Mouse (Mus musculus): ENCODE results near the gene Klhl29.

Gene Klhl29

GRCm38 (mm10) chr12:5252569-5252968, 122.9 kb downstream of the Klhl29 start:
- no peak for DNase-seq

- no peak for DNase-seq
Observed at GRCm38 (mm10) chr12:5250042-5250441, 125.4 kb downstream of the Klhl29 start.

- DNase-seq = no peak
Observed at GRCm38 (mm10) chr12:5249068-5249467, 126.4 kb downstream of the Klhl29 start.

GRCm38 (mm10) chr12:5247505-5247904, 128.0 kb downstream of the Klhl29 start:
- DNase-seq = no peak

- no peak for DNase-seq
Observed at GRCm38 (mm10) chr12:5246721-5247341, 128.7 kb downstream of the Klhl29 start.

- DNase-seq = no peak
Observed at GRCm38 (mm10) chr12:5246193-5246621, 129.3 kb downstream of the Klhl29 start.

- no peak for DNase-seq
Observed at GRCm38 (mm10) chr12:5245207-5245597, 130.3 kb downstream of the Klhl29 start.

- DNase-seq = no peak
Observed at GRCm38 (mm10) chr12:5244431-5245206, 130.9 kb downstream of the Klhl29 start.

- no peak for DNase-seq
Observed at GRCm38 (mm10) chr12:5243867-5244266, 131.6 kb downstream of the Klhl29 start.

GRCm38 (mm10) chr12:5243449-5243848, 132.0 kb downstream of the Klhl29 start:
- DNase-seq = no peak

- no peak for DNase-seq
Observed at GRCm38 (mm10) chr12:5242551-5243330, 132.7 kb downstream of the Klhl29 start.

- DNase-seq = no peak
Observed at GRCm38 (mm10) chr12:5239451-5240245, 135.8 kb downstream of the Klhl29 start.

GRCm38 (mm10) chr12:5237078-5237477, 138.4 kb downstream of the Klhl29 start:
- DNase-seq = peak in 1 of 2 experiments; percentile 14

GRCm38 (mm10) chr12:5235596-5235995, 139.9 kb downstream of the Klhl29 start:
- DNase-seq = no peak

GRCm38 (mm10) chr12:5230504-5230903, 145.0 kb downstream of the Klhl29 start:
- no peak for DNase-seq

GRCm38 (mm10) chr12:5226676-5227654, 148.5 kb downstream of the Klhl29 start:
- no peak for DNase-seq

- no peak for DNase-seq
Observed at GRCm38 (mm10) chr12:5223595-5223994, 151.9 kb downstream of the Klhl29 start.

- no peak for DNase-seq
Observed at GRCm38 (mm10) chr12:5222439-5223202, 152.9 kb downstream of the Klhl29 start.

GRCm38 (mm10) chr12:5219913-5220575, 155.4 kb downstream of the Klhl29 start:
- DNase-seq = no peak

All from spleen, adult 18-20 months (tissue).